Mouse (Mus musculus) forebrain, embryonic 12.5 days (tissue): ENCODE measurements at regions not wholly inside any gene's neighbourhood (a gene's known extent, or its start where the extent isn't known, plus 50 kb on each side); places are given as distances from the start of the nearest gene placed in this dataset.
A peak's percentile ranks its signal among the peaks of the same experiment; 100 is the strongest.

ENCODE experiments used
- ATAC-seq: fragments of 200-750 bp; cut with Nextera tagmentation; 2 replicates; pipeline ENCODE4 v1.8.0; 2017; ENCODE audit warnings: moderate TSS enrichment; ENCODE audit not compliant: low FRiP score
- H3K27ac ChIP-seq: fragments of 300-500 bp; sonication (generic); 2 replicates; pipeline ENCODE4 v1.5.1; 2016; ENCODE audit warnings: mild to moderate bottlenecking
- H3K27me3 ChIP-seq: fragments of 300-500 bp; sonication (generic); 2 replicates; pipeline ENCODE4 v1.6.1; 2016; ENCODE audit warnings: mild to moderate bottlenecking
- H3K36me3 ChIP-seq: fragments of 300-500 bp; sonication (generic); replicated peaks from 2 replicates; pipeline ENCODE4 v1.6.1; 2016; ENCODE audit warnings: mild to moderate bottlenecking
- H3K4me1 ChIP-seq: fragments of 300-500 bp; sonication (generic); 2 replicates; pipeline ENCODE4 v1.6.1; 2016
- H3K4me2 ChIP-seq: fragments of 300-500 bp; sonication (generic); 2 replicates; pipeline ENCODE4 v1.6.1; 2016; ENCODE audit warnings: mild to moderate bottlenecking, moderate library complexity
- H3K4me3 ChIP-seq: fragments of 300-500 bp; sonication (generic); replicated peaks from 2 replicates; pipeline ENCODE4 v1.5.1; 2016; ENCODE audit warnings: mild to moderate bottlenecking
- H3K9ac ChIP-seq: fragments of 300-500 bp; sonication (generic); 2 replicates; pipeline ENCODE4 v1.6.1; 2016; ENCODE audit warnings: mild to moderate bottlenecking
- H3K9me3 ChIP-seq: fragments of 300-500 bp; sonication (generic); 2 replicates; pipeline ENCODE4 v1.6.1; 2016
- WGBS: fragments of 180-500 bp; shearing (Covaris S2); methylation state at CpG from one replicate; pipeline ENCODE4 v1.1.7; 2016; 5-methylcytosine and 5-hydroxymethylcytosine counted together

DNA sequence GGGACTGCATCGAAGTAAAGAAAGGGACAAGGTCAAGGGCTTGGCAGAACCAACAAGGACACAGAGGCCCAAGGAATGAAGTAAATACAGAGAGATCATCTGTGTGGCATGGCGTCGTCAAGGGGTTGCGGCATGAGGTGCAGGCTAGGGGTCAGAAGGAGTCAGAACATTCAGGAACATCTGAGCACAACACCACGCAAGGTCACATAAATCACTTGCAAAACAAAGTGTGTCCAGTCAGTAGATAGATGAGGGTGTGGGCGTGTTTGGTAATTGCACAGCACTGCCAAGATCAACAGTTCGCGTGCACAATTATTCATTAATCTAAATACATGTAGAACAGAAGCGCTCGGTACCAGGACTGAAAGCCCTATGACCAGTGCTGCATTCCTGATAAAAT is 52.0 kb upstream of the Zfp648 start:
- H3K4me2 ChIP-seq, result no peak overlapping the region
- ATAC-seq, result no peak
- no peaks in the 10 kb centered on the region for H3K36me3 ChIP-seq
- H3K27me3 ChIP-seq, result no peaks in the 10 kb centered on the region
- no peak overlapping the region for H3K4me3 ChIP-seq
- H3K27ac ChIP-seq, result no peak overlapping the region
- H3K9ac ChIP-seq, result no peak overlapping the region
- WGBS, result 94% methylated on average over 10 of the region's 10 CpGs
- H3K4me1 ChIP-seq, result peaks cover 8% of the 10 kb centered on the region
- no peaks in the 10 kb centered on the region for H3K9me3 ChIP-seq

- Histone ChIP-seq H3K9ac (no peak overlapping the region), H3K27ac (peak overlapping the region; percentile 9; the same call in 1 of the 2 replicates), H3K4me1 (peaks cover 8% of the 10 kb centered on the region), H3K4me2 (no peak overlapping the region), H3K4me3 (no peak overlapping the region), H3K27me3 (no peaks in the 10 kb centered on the region), H3K36me3 (no peaks in the 10 kb centered on the region), H3K9me3 (no peaks in the 10 kb centered on the region)
- WGBS, result 61% methylated on average over 1 of the region's 1 CpGs
- no peak; the same call in 1 of the 2 replicates for ATAC-seq
Observed at GRCm38 (mm10) chr1:154149431-154150143, 51.4 kb upstream of the Zfp648 start.

GRCm38 (mm10) chr1:154150167-154150851 is 50.7 kb upstream of the Zfp648 start:
- Histone ChIP-seq H3K4me2 (no peak overlapping the region), H3K27me3 (no peaks in the 10 kb centered on the region), H3K36me3 (no peaks in the 10 kb centered on the region), H3K9me3 (no peaks in the 10 kb centered on the region), H3K4me3 (no peak overlapping the region), H3K9ac (no peak overlapping the region), H3K27ac (peak overlapping the region; percentile 9; the same call in 1 of the 2 replicates), H3K4me1 (peaks cover 8% of the 10 kb centered on the region)
- ATAC-seq, result peak; percentile 76
- WGBS, result 36% methylated on average over 8 of the region's 8 CpGs
